Mouse (Mus musculus) erythroid progenitor cell, adult 5-6 weeks (primary cell): ENCODE results near the gene Mlxip. TPM values are rescaled to one million over a fixed set of nuclear protein-coding genes. Genes with fewer than 3 reads are reported as not detected.

Experiments used
- ATAC-seq: replicated peaks from 2 replicates; pipeline ENCODE4 v1.8.0; 2016; ENCODE audit warnings: moderate number of reproducible peaks, mild to moderate bottlenecking, moderate TSS enrichment, inconsistent platforms; ENCODE audit not compliant: poor library complexity, low FRiP score, severe bottlenecking
- total RNA-seq, 2 experiments: library from RNA; stranded (forward) in 1 of 2; stranded (reverse) in 1 of 2; fragments of 150-400 nt in 1 of 2; fragments of 186-747, 209-891 nt in 1 of 2; gene quantifications; 2 replicates each; pipeline versions ENCODE4 v1.2.3 to v1.2.4; 2015 to 2017; ENCODE audit warnings: low replicate concordance in 2 of 2

Mlxip gene
- total RNA-seq (2015; ENCODE audit: low replicate concordance) (11.3 and 13.3 TPM in 2 replicates), total RNA-seq (2017; ENCODE audit: low replicate concordance) (2.0 and 2.8 TPM in 2 replicates)

DNA sequence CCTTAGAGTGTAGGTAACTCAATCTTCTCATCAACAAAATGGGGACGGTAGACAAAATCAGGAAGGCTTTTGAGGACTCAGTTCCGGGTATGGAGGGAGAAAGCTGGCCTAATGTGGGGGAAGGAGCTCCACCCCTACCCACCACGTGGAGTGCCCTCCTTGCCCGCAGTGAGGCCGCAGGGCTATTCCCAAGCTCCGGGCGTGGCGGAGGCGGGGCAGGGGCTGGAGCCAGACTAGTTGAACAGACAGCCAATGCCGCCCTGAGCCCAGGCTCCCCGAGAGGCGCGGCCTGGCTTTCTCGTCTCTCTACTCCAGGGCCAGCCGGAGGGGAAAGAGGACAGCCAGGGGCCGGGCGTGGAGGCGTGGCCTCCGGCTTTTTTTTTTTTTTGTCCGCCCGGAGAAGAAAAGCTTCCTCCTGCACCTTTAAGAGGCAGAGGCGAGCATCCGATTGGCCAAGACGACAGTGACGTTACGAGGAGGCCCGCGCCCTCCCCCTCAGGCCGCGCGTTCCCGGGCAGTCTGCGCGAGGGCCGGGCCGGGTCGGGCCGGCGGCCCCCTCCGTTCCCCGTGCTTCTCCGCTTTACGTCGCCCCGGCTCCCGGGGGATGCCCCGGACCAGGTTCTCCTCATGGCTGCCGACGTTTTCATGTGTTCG is at the start of gene Mlxip:
Mlxip (plus strand) TSS at position 496 of the 654 bp plus-strand sequence.
- ATAC-seq: peak; percentile 91

DNA sequence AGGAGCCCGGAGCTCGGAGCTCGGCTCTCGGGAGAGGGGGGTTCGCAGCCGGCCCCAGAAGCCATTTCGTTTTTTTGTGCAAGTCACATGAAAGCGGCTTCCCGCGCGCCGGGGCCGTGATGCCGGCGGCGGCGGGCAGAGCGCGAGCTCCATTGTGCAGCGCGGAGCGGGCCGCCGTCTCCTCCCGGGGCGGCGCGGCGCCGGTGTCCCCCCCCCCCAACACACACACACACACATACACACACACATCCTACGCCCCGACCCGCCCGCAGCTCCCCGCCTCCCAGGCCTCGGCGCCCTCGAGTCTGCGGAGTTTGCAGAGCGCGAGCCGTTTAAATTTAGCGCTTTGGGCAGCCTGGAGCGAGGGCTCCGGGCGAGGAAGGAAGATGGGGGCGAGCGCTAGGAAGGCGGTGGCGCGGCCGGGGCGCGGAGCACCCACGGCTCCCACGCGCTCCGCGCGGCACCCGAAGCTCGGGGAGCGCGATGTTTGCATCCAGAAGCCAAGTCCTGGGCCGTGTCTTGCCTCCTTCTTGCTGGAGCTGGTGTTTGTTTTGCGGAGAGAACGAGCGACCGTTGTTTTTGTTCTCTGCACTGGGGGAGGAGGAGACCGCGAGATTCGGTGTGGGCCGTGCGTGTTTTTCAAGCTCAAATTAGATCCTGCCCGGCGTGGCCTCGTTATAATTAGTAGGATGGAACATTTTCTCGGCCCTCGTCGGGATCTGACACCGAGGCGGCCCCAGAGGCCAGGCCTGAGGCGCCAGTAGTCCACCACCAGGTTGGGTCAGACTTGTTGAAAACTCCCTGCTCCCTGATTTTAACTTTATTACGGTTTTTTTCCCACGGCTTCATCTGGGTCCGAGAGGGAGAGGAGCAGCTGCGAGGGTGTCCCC is 49.4 kb upstream of the Mlxip start:
- no peak; the same call in 1 of the 2 replicates for ATAC-seq

DNA sequence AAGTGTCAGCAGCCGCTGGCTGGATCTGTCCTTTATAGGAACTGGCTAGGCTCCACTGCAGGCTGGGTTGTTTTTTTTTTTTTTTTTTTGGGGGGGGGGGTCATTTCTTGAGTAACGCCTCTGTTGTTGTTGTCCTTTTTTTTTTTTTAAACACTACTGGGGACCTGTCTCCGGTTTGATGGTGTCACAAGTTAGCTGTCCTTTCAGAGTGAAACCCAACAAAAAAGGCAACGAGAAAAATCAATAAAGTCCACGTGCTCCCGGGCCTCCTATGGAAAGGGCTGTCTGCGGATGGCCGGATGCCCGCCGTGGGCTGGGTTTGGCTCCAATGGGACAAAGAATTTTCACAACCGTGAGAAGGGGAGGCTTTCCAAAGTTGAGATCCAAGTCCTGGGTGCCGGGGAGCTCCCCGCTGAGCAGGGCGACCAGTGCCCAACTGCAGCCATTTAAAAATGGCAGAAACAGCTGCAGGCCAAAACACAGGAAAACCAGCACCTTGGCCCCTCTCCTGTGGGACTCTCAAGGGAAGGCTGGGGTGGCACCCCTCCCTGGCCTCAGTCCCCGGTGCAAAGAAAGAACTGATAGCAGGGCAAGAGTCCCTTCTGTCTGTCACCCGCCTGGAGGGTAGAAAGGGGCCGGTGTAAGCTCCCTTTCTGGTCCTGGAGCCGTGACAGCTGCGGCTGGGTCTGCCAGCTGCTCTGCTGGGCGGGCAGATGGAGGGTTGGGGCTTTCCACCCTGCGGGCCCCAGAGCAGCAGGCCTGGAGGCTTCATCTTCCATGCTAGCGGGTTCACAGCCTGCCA is 48.5 kb upstream of the Mlxip start:
- ATAC-seq: 0 out of 2 replicates have a peak, but pooled peaks have one; percentile 7

DNA sequence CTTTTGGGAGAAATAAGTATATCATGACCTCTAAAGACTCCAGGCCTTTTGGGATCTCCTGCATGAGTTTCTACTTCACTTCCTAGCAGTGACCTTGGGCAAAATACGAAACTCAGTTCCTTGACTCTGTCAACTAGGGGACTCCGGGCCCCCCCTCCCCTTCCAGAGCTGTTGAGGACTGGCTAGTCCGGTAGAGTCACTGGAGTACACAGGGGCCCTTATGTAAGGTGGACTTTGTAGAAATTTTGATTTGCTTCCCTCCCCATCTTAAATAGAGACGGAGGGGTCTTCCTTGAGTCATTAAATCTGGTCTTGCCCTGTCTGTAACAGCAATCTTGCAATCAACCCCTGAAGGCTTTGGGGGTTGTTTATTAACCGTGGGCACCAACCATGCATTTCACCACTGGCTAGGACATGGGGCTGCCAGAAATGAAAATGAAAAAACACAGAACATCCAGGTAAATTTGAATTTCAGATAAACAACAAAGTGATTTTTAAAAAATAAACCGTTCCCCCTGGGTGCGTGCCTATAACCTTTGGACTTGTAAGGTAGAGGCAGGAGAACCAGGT is 47.8 kb upstream of the Mlxip start:
- ATAC-seq: no peak

DNA sequence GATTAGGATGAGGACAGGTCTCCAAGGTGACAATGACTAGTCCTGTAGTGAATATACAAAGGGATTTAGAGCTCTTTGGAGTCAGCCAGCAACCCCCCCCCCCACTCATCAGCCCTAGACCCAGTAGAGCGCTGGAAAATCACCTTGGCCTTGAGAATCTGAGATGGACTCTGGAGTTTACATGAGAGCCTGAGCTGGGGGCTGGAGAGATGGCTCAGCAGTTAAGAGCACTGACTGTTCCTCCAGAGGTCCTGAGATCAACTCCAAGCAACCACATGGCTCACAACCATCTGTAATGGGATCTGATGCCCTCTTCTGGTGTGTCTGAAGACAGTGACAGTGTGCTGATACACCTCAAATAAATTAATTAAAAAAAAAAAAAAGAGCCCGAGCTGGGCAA is 46.6 kb upstream of the Mlxip start:
- ATAC-seq: no peak

DNA sequence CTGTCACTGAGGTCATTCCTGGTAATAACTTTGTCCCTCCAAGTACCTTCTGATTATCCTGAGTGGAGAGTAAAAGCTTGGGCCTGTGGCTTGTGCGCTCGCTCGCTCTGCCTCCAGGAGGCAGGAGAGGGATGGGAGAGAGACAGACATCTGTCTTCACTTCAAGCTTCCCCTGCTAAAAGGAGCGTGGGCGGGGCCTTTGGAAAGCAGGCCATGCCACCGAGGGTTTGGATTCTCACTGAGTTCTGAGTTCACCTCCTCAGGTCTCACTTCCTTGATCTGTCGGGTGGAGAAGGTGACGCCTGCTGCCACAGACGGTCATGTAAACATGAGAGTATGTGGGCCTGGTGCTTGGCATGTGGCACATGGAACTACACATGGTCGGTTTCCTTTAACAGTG is 44.2 kb upstream of the Mlxip start:
- 0 out of 2 replicates have a peak, but pooled peaks have one; percentile 25 for ATAC-seq

DNA sequence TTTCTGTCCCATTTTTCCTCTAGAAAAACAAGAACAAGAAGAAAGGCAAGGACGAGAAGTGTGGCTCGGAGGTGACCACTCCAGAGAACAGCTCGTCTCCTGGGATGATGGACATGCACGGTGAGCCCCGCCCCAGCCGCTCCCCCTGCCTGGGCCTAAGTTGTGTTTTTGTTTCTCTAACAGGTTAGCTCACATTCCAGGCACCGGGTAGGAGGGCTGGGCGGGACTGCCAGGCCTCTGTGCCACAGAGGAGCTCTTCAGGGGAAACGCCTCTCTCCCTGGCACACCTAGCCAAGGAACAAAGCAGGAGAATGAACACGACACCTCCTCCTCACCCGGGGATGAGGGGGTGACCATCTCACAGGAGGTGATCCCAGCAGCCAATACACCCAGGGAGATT is 38.7 kb upstream of the Mlxip start:
- no peak for ATAC-seq

DNA sequence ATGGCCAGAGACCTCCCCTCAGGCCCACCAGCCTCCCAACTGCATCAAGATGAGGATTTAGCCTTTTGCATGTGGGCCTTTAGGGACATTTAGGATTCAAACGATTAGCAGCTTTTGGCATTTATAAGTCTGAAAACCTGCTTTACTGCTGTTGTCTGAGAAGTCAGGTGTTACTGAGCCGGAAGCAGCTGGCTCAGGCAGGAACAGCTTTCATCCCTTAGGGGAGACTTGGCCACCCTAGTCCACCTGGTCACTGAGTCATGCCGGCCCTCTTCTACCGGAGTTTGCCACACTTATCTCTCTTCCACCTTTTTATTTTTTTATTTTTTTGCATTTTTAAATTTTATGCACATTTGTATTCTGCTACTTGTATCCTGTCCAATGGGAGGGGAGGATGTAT is 37.3 kb upstream of the Mlxip start:
- ATAC-seq: no peak

DNA sequence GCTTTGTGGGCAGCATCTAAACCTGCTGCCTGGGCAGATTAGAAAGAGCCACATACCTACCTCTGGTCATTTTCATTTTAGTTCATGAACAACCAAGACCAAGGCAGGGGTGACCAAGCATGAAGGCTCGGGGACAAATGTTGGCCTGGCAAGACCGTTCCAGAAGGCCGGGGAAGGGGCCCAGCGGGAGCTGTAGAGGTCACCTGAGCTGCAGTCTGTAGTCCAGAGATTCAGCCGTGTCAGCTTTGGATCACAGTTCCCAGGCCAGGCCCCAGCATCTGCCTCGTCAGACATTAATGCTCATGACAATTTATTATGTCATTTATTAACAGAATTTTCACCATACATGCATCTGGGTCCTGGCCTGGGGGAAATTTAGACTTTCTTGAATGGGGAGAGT is 35.2 kb upstream of the Mlxip start:
- ATAC-seq: no peak

DNA sequence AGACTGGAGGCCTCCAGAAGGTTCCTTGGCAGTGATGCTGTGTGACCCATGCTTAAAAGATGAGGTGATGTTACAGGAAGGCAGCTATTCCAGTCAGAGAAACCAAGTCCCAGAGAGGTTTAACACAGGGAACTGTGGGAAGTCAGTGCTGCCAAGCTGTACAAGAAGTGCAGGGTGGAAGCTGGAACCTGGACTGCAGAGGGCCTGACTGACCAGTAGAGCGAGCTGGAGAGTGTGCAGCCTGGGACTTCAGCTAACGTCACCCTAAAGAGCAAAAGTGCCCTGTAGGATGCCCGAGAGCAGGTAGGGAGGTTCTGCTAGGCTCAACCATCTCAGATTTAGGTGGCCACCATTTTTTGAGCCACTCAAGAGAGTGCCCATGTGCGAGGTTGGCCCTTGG is 31.7 kb upstream of the Mlxip start:
- ATAC-seq: no peak

DNA sequence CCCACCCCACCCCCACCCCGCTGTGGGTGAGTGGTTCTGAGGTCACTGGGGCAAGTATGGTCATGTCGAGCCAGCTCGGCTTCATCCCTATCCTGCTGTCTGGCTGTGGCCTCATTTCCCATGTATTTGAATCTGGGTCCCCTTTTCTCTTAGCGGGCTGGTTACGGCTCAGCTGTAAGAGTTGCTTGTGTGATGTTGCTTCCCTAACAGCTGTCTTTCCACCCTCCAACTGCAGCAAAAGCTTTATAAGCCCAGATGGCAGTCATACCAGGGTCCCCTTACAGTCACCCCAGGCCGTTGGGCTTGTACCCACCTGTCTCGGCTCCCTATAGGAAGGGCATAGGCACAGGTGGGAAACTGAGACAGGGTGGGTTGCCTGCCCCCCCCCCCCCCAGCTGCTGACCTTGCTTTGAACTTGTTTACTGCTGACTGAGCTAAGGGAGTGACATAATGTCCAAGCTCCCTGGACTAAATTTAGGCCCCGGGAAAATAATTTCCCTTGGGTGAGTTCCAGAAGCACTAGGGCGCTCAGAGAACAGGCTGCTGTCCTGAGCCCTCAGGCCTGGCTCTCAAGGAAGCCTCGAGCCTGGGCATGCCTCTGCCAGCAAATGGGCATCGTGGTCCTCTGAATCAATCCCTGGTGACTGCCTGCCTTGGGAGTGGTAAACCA is 30.2 kb upstream of the Mlxip start:
- ATAC-seq: no peak

DNA sequence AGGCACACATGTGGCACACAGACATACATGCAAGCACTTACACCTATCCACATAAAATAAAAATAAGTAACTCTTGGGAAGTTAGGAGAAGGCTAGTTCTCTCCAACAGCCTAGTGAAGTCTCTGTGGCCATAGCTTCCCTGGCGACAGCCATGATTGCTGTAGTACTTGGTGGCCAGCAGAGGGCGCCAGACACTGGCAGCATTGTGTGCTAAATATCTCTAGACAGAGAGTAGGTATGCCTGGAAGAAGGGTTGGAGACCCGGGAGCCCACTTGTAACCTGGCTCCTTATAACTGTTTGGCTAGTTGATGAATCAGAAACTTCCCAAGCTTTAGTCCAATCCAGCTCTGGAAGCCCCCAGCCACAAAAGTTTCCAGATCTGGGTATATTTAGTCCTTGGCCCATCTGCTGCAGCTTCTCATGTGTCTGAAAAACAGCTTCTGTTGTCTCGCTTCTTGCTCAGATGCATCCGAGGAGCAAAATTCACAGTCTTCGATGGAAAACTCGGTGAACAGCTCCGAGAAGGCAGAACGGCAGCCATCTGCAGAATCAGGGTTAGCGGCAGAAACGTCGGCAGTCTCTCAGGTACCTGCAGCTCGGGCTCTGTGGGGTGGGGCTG is 25.6 kb upstream of the Mlxip start:
- ATAC-seq: peak; percentile 74

DNA sequence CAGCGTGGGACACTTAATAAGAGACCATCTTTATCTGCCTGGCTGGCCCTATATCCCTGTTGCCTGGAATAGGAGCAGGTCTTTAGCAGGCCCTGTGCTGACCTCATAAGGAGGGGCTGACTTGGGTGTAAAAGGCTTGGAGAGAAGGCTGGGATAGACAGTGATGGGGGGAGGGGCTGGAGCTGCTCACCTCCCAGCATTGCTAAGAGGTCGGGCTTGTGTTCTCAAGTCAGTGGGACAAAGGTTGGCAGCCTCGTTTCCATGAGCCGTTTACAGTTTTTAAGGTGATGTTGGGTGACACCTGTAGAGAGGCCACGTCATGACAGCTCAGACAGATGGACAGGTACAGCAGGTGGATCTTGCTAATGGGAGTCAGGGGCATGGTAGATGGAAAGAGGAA is 24.5 kb upstream of the Mlxip start:
- no peak for ATAC-seq

DNA sequence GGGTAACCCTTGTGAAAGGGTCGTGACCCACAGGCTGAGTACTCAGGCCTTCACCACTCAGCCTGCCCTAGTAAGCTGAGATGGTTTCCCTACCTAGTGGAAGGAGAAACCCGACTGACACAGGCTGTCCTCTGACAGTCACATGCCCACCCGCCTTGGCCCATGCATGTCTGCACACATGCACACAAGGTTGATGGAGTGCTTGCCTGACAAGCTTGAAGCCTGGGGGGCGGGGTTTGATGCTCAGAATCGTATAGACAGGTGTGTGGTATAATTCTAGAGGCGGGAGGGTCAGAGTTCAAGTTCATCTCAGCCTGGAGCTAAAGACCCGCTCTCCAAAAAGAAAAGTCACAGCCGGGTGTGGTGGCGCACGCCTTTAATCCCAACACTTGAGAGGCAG is 19.3 kb upstream of the Mlxip start:
- ATAC-seq: no peak

DNA sequence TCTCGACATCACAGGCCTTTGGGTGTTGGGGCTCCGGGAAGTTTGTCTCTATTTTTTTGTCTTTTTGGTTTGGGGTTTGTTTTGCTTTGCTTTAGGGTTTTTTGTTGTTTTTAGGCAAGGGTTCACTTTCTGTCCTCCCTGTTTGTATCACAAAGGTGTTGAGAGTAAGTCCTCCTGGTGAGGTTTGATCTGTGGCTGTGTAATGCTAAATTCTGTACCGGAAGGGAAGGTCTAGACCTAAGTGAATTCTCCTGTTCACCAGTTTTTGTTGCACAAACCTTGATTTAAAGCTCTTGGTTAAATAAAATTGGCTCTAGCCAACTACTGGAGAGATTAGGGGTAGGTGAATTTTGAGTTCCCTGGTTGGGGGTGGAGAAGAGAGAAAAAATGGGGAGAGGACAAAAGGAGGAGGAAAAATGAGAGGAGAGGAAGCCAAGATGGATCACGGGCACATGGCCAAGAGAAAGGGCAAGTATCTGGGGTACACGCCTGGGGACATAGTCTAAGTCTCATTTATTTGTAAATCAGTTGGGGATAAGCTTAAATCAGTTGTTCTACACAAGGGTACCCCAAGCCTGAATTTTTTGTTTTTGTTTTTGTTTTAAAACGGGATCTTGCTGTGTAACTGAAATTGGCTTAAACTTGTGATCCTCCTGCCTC is 18.7 kb upstream of the Mlxip start:
- no peak for ATAC-seq

DNA sequence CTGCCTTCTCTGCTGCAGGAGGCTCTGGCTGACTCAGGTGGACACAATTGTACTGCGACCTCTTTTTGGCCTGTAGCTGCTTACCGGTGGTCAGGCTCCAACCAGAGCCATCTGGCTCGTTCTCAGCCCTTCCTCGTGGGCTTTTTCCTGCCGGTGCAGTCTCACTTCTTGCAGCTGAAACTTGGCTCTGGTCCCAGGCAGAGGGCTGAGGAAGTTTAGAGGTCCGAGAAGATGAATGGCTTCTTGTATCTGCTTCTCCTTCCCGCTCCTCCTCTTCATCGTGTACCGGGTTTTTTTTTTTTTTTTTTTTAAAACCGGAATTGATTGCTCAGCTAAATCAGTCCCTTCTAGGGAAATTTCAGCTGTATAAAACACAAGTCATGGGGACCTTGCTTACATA is 18.0 kb upstream of the Mlxip start:
- ATAC-seq: no peak

DNA sequence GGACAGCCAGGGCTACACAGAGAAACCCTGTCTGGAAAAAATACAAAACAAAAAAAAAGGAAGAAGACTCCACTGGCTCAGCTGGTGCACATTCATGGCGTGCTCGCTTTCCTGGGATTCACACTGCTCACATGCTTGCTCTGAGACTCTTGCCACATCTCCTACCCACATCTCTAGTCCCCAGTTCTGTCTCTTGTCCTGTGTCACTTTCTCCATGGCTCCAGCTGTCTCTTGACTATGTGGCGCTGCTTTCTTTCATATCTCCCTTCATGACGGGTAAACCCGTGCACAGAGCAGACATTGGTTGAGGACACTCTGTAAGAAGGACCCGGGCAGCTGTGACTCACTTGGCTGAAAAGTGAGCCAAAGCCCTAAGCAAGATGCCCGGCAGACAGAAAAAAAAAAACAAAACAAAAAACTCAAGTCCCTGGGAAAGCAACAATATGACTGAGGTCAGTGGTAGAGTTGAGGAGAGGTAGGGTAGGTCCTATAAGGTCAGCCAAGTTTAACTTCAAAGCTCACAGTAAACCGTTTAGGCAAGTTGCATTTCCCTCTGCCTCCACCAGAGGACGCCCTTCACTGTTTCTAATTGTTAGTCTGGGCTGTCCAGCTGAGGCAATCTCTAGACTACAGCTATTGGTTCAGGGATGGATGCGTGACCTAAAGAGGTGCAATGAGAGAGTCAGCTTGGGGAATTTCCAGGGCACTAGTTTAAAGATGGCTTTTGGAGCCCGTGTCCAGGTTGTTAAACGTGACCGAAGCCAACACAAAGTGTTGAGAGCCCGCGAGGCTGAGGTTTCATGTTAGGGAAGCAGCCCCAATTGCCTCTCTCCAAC is 17.3 kb upstream of the Mlxip start:
- 0 out of 2 replicates have a peak, but pooled peaks have one; percentile 49 for ATAC-seq

DNA sequence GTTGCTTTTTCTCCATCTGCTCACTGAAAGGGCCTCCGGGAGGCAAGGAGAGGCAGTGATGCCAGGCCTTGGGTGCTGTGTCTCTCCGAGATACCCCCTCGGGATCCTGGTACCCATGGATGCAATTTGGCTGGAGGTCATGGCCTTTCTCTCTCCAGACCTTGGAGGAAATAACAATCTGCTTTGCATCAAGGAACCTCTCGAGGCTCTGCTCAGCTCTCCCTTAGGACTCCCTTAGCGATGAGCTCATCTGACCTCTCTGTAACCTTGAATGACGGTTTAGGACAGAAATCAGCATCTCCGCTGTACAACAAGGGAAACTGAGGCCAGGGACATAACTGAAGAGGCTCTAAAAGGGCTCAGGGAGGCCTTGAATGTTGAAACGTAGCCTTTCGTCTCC is 15.9 kb upstream of the Mlxip start:
- ATAC-seq: no peak
